Mouse (Mus musculus): ENCODE measurements around the gene Mapt. TPM values are rescaled to one million over a fixed set of nuclear protein-coding genes. Genes with fewer than 3 reads are reported as not detected.
A peak's percentile ranks its signal among the peaks of the same experiment; 100 is the strongest.

The Mapt gene
- polyA plus RNA-seq, 1 experiment, result 8.0 TPM

- H3K27me3 ChIP-seq (ENCODE audit: control insufficient read depth, insufficient read depth, insufficient read length), result no peaks in the 10 kb centered on the region
- no peaks in the 10 kb centered on the region for H3K79me2 ChIP-seq (ENCODE audit: control insufficient read depth, insufficient read depth)
- no peak overlapping the region for H3ac ChIP-seq (ENCODE audit: control insufficient read depth, insufficient read length)
Measured at GRCm38 (mm10) chr11:104279049-104279448, 47.9 kb downstream of the Mapt start.

GRCm38 (mm10) chr11:104279538-104279937, 48.3 kb downstream of the Mapt start:
- H3K4me3 ChIP-seq, result no peak overlapping the region
- H3K27me3 ChIP-seq (ENCODE audit: control insufficient read depth, insufficient read depth, insufficient read length), result no peaks in the 10 kb centered on the region

More at GRCm38 (mm10) chr11:104279049-104279448, 47.9 kb downstream of the Mapt start:
- H3K4me2 ChIP-seq (ENCODE audit: low read depth), result no peak overlapping the region
- H3K36me3 ChIP-seq (ENCODE audit: control insufficient read depth, insufficient read depth), result no peaks in the 10 kb centered on the region
- no peak overlapping the region for H3K4me3 ChIP-seq
- TF ChIP-seq POLR2AphosphoS2 (IDR thresholded peaks at IDR 0.05; ENCODE audit: insufficient read length, low read depth) (no peak), MYOG (IDR thresholded peaks at IDR 0.05; ENCODE audit: control insufficient read depth in 1 of 3, insufficient read depth in 1 of 3, insufficient read length in 2 of 3, low read depth in 2 of 3) (no peak), POLR2A (IDR thresholded peaks at IDR 0.05; ENCODE audit: insufficient read length, low read depth) (no peak), SRF (IDR thresholded peaks at IDR 0.05; ENCODE audit: control insufficient read depth, insufficient read length, low read depth) (no peak), MAX (IDR thresholded peaks at IDR 0.05; ENCODE audit: low read depth) (no peak), MYOD1 (IDR thresholded peaks at IDR 0.05; ENCODE audit: control insufficient read depth in 1 of 3, insufficient read length in 2 of 3, low read depth in 2 of 3) (no peak), TCF12 (IDR thresholded peaks at IDR 0.05; ENCODE audit: insufficient read depth, poor library complexity, severe bottlenecking) (no peak), USF1 (IDR thresholded peaks at IDR 0.05; ENCODE audit: low read depth) (no peak), CEBPB (IDR thresholded peaks at IDR 0.05; ENCODE audit: insufficient read depth, poor library complexity, severe bottlenecking) (no peak), E2F4 (IDR thresholded peaks at IDR 0.05; ENCODE audit: insufficient read depth) (no peak), TCF3 (IDR thresholded peaks at IDR 0.05; ENCODE audit: insufficient read length, low read depth) (no peak), REST (IDR thresholded peaks at IDR 0.05; ENCODE audit: insufficient read depth, insufficient read length) (no peak)

GRCm38 (mm10) chr11:104281501-104281900, 50.3 kb downstream of the Mapt start:
- Histone ChIP-seq H3K36me3 (ENCODE audit: control insufficient read depth, insufficient read depth) (no peaks in the 10 kb centered on the region), H3ac (ENCODE audit: control insufficient read depth, insufficient read length) (no peak overlapping the region), H3K4me2 (ENCODE audit: low read depth) (no peak overlapping the region), H3K79me2 (ENCODE audit: control insufficient read depth, insufficient read depth) (no peaks in the 10 kb centered on the region), H3K27me3 (ENCODE audit: control insufficient read depth, insufficient read depth, insufficient read length) (no peaks in the 10 kb centered on the region), H3K4me3 (no peak overlapping the region)
- TF ChIP-seq POLR2AphosphoS2 (IDR thresholded peaks at IDR 0.05; ENCODE audit: insufficient read length, low read depth) (no peak), CEBPB (IDR thresholded peaks at IDR 0.05; ENCODE audit: insufficient read depth, poor library complexity, severe bottlenecking) (no peak), TCF3 (IDR thresholded peaks at IDR 0.05; ENCODE audit: insufficient read length, low read depth) (no peak), E2F4 (IDR thresholded peaks at IDR 0.05; ENCODE audit: insufficient read depth) (no peak), REST (IDR thresholded peaks at IDR 0.05; ENCODE audit: insufficient read depth, insufficient read length) (no peak), MYOD1 (IDR thresholded peaks at IDR 0.05; ENCODE audit: control insufficient read depth in 1 of 3, insufficient read length in 2 of 3, low read depth in 2 of 3) (no peak), USF1 (IDR thresholded peaks at IDR 0.05; ENCODE audit: low read depth) (no peak), MYOG (IDR thresholded peaks at IDR 0.05; ENCODE audit: control insufficient read depth in 1 of 3, insufficient read depth in 1 of 3, insufficient read length in 2 of 3, low read depth in 2 of 3) (no peak), TCF12 (IDR thresholded peaks at IDR 0.05; ENCODE audit: insufficient read depth, poor library complexity, severe bottlenecking) (no peak), MAX (IDR thresholded peaks at IDR 0.05; ENCODE audit: low read depth) (no peak), SRF (IDR thresholded peaks at IDR 0.05; ENCODE audit: control insufficient read depth, insufficient read length, low read depth) (no peak), POLR2A (IDR thresholded peaks at IDR 0.05; ENCODE audit: insufficient read length, low read depth) (no peak)

More at GRCm38 (mm10) chr11:104279538-104279937, 48.3 kb downstream of the Mapt start:
- Histone ChIP-seq H3ac (ENCODE audit: control insufficient read depth, insufficient read length) (no peak overlapping the region), H3K79me2 (ENCODE audit: control insufficient read depth, insufficient read depth) (no peaks in the 10 kb centered on the region), H3K4me2 (ENCODE audit: low read depth) (no peak overlapping the region), H3K36me3 (ENCODE audit: control insufficient read depth, insufficient read depth) (no peaks in the 10 kb centered on the region)
- TF ChIP-seq MYOD1 (IDR thresholded peaks at IDR 0.05; ENCODE audit: control insufficient read depth in 1 of 3, insufficient read length in 2 of 3, low read depth in 2 of 3) (peak in 1 of 3 experiments; percentile 34), SRF (IDR thresholded peaks at IDR 0.05; ENCODE audit: control insufficient read depth, insufficient read length, low read depth) (no peak)

GRCm38 (mm10) chr11:104287113-104287512, 55.9 kb downstream of the Mapt start:
- no peak for TF ChIP-seq SRF (IDR thresholded peaks at IDR 0.05; ENCODE audit: control insufficient read depth, insufficient read length, low read depth)
- TF ChIP-seq TCF12 (IDR thresholded peaks at IDR 0.05; ENCODE audit: insufficient read depth, poor library complexity, severe bottlenecking), result no peak
- TF ChIP-seq CEBPB (IDR thresholded peaks at IDR 0.05; ENCODE audit: insufficient read depth, poor library complexity, severe bottlenecking), result no peak
- TF ChIP-seq TCF3 (IDR thresholded peaks at IDR 0.05; ENCODE audit: insufficient read length, low read depth), result no peak
- no peak for TF ChIP-seq POLR2AphosphoS2 (IDR thresholded peaks at IDR 0.05; ENCODE audit: insufficient read length, low read depth)
- TF ChIP-seq MAX (IDR thresholded peaks at IDR 0.05; ENCODE audit: low read depth), result no peak
- no peak for TF ChIP-seq MYOD1 (IDR thresholded peaks at IDR 0.05; ENCODE audit: control insufficient read depth in 1 of 3, insufficient read length in 2 of 3, low read depth in 2 of 3)
- TF ChIP-seq E2F4 (IDR thresholded peaks at IDR 0.05; ENCODE audit: insufficient read depth), result no peak
- no peak for TF ChIP-seq USF1 (IDR thresholded peaks at IDR 0.05; ENCODE audit: low read depth)
- no peak for TF ChIP-seq MYOG (IDR thresholded peaks at IDR 0.05; ENCODE audit: control insufficient read depth in 1 of 3, insufficient read depth in 1 of 3, insufficient read length in 2 of 3, low read depth in 2 of 3)
- TF ChIP-seq POLR2A (IDR thresholded peaks at IDR 0.05; ENCODE audit: insufficient read length, low read depth), result no peak
- TF ChIP-seq REST (IDR thresholded peaks at IDR 0.05; ENCODE audit: insufficient read depth, insufficient read length), result no peak
- Histone ChIP-seq H3ac (ENCODE audit: control insufficient read depth, insufficient read length) (no peak overlapping the region), H3K27me3 (ENCODE audit: control insufficient read depth, insufficient read depth, insufficient read length) (no peaks in the 10 kb centered on the region), H3K36me3 (ENCODE audit: control insufficient read depth, insufficient read depth) (no peaks in the 10 kb centered on the region), H3K4me3 (no peak overlapping the region), H3K79me2 (ENCODE audit: control insufficient read depth, insufficient read depth) (no peaks in the 10 kb centered on the region), H3K4me2 (ENCODE audit: low read depth) (no peak overlapping the region)

- TF ChIP-seq MYOG (IDR thresholded peaks at IDR 0.05; ENCODE audit: control insufficient read depth in 1 of 3, insufficient read depth in 1 of 3, insufficient read length in 2 of 3, low read depth in 2 of 3) (peak in 1 of 3 experiments; percentile 42), MYOD1 (IDR thresholded peaks at IDR 0.05; ENCODE audit: control insufficient read depth in 1 of 3, insufficient read length in 2 of 3, low read depth in 2 of 3) (no peak)
- no peak overlapping the region for H3K4me3 ChIP-seq
- H3K79me2 ChIP-seq (ENCODE audit: control insufficient read depth, insufficient read depth), result no peaks in the 10 kb centered on the region
- H3ac ChIP-seq (ENCODE audit: control insufficient read depth, insufficient read length), result no peak overlapping the region
- no peaks in the 10 kb centered on the region for H3K36me3 ChIP-seq (ENCODE audit: control insufficient read depth, insufficient read depth)
- no peaks in the 10 kb centered on the region for H3K27me3 ChIP-seq (ENCODE audit: control insufficient read depth, insufficient read depth, insufficient read length)
- peak overlapping the region; percentile 43 for H3K4me2 ChIP-seq (ENCODE audit: low read depth)
Measured at GRCm38 (mm10) chr11:104288835-104289198, 57.6 kb downstream of the Mapt start.
